Comparison of ENCODE assay signal across 23 mouse cellular contexts in genomic region chr12:16633235-16633634, GRCm38 (mm10). TPM values are rescaled to one million over a fixed set of nuclear protein-coding genes. Genes with fewer than 3 reads are reported as not detected.
A peak's percentile ranks its signal among the peaks of the same experiment; 100 is the strongest.
DNase-seq lines count a peak whose midpoint lies in the region; ATAC-seq and TF ChIP-seq lines count a peak whose summit lies in the region.
"Had no signal": no experiment of that assay in that cellular context is flagged by ENCODE, and none has a peak within 500 bp of the region (broad histone marks: within the 10 kb centered on the region; RNA-seq: fewer than 3 reads in every experiment).

No protein-coding gene starts in this region.

- H3K4me1 ChIP-seq in heart, postnatal 0 days (ENCODE audit: control insufficient read depth, insufficient read depth) = peaks cover 11% of the 10 kb centered on the region; the same call in 1 of the 2 replicates
- H3K4me1 ChIP-seq in heart, embryonic 12.5 days (replicated peaks) = no peaks in the 10 kb centered on the region
- H3K4me1 ChIP-seq in liver, embryonic 15.5 days (replicated peaks) = no peaks in the 10 kb centered on the region
- no peaks in the 10 kb centered on the region for H3K4me1 ChIP-seq in midbrain, embryonic 13.5 days (replicated peaks)
- H3K4me1 ChIP-seq in midbrain, embryonic 11.5 days (ENCODE audit: control insufficient read depth, insufficient read depth, low read length) = no peaks in the 10 kb centered on the region
- H3K4me1 ChIP-seq: forebrain, embryonic 15.5 days had no signal

- WGBS in heart, postnatal 0 days = 85% methylated on average over 6 of the region's 6 CpGs
- 76% methylated on average over 6 of the region's 6 CpGs for WGBS in heart, embryonic 12.5 days
- WGBS in liver, embryonic 15.5 days (ENCODE audit: insufficient replicate concordance) = 72% methylated on average over 6 of the region's 6 CpGs
- 91% methylated on average over 6 of the region's 6 CpGs for WGBS in midbrain, embryonic 13.5 days
- WGBS in midbrain, embryonic 11.5 days = 88% methylated on average over 6 of the region's 6 CpGs

- H3K9ac ChIP-seq in heart, postnatal 0 days (replicated peaks; ENCODE audit: low read depth, low read length) = no peak overlapping the region
- no peak overlapping the region for H3K9ac ChIP-seq in heart, embryonic 12.5 days
- H3K9ac ChIP-seq in liver, embryonic 15.5 days = no peak overlapping the region
- no peak overlapping the region for H3K9ac ChIP-seq in midbrain, embryonic 13.5 days (replicated peaks)
- H3K9ac ChIP-seq in midbrain, embryonic 11.5 days (ENCODE audit: low read length) = no peak overlapping the region
- H3K9ac ChIP-seq: embryonic facial prominence, embryonic 12.5 days; forebrain, embryonic 15.5 days; hindbrain, embryonic 14.5 days had no signal

- no peak overlapping the region for H3K27ac ChIP-seq in heart, postnatal 0 days (ENCODE audit: low read depth)
- H3K27ac ChIP-seq in heart, embryonic 12.5 days (ENCODE audit: poor library complexity, severe bottlenecking) = no peak overlapping the region
- no peak overlapping the region for H3K27ac ChIP-seq in liver, embryonic 15.5 days (replicated peaks)
- no peak overlapping the region for H3K27ac ChIP-seq in midbrain, embryonic 13.5 days
- no peak overlapping the region for H3K27ac ChIP-seq in midbrain, embryonic 11.5 days (ENCODE audit: low read depth, low read length)
- H3K27ac ChIP-seq: embryonic facial prominence, embryonic 12.5 days; forebrain, embryonic 15.5 days; hindbrain, embryonic 14.5 days had no signal

- TF ChIP-seq EP300 in heart, postnatal 0 days (IDR thresholded peaks at IDR 0.05; ENCODE audit: low read depth) = no peak

- peak; percentile 3 for DNase-seq in heart, postnatal 0 days (ENCODE audit: low spot score)
- DNase-seq in liver = no peak
- no peak for DNase-seq in midbrain, embryonic 11.5 days (ENCODE audit: low spot score, missing footprints)
- DNase-seq in lung, postnatal 36 days = peak; percentile 57
- DNase-seq in gastrocnemius, adult 18-20 months (ENCODE audit: low spot score) = no peak
- DNase-seq: adrenal gland, postnatal 14 days; cerebellum, adult 11-12 months; cerebellum, adult 9-10 months; cerebellum, postnatal 25 days; gastrocnemius, postnatal 25 days; heart, postnatal 14 days had no signal

- no peaks in the 10 kb centered on the region for H3K9me3 ChIP-seq in heart, postnatal 0 days (replicated peaks; ENCODE audit: control insufficient read depth, low read length)
- no peaks in the 10 kb centered on the region for H3K9me3 ChIP-seq in heart, embryonic 12.5 days (replicated peaks)
- H3K9me3 ChIP-seq in liver, embryonic 15.5 days (replicated peaks) = no peaks in the 10 kb centered on the region
- H3K9me3 ChIP-seq in midbrain, embryonic 13.5 days = no peaks in the 10 kb centered on the region
- H3K9me3 ChIP-seq in midbrain, embryonic 11.5 days (ENCODE audit: control insufficient read depth, low read length) = no peaks in the 10 kb centered on the region
- H3K9me3 ChIP-seq: embryonic facial prominence, embryonic 12.5 days; forebrain, embryonic 15.5 days had no signal

- no peak overlapping the region for H3K4me2 ChIP-seq in heart, postnatal 0 days (ENCODE audit: low read depth, low read length)
- no peak overlapping the region for H3K4me2 ChIP-seq in heart, embryonic 12.5 days
- no peak overlapping the region for H3K4me2 ChIP-seq in liver, embryonic 15.5 days
- no peak overlapping the region for H3K4me2 ChIP-seq in midbrain, embryonic 13.5 days (replicated peaks)
- H3K4me2 ChIP-seq in midbrain, embryonic 11.5 days = no peak overlapping the region
- H3K4me2 ChIP-seq: embryonic facial prominence, embryonic 12.5 days; forebrain, embryonic 15.5 days; hindbrain, embryonic 14.5 days had no signal

- no peak for TF ChIP-seq CTCF in heart, postnatal 0 days (IDR thresholded peaks at IDR 0.05; ENCODE audit: low read depth)

- no peak overlapping the region for H3K4me3 ChIP-seq in heart, postnatal 0 days (ENCODE audit: low read depth, low read length)
- no peak overlapping the region for H3K4me3 ChIP-seq in heart, embryonic 12.5 days
- no peak overlapping the region for H3K4me3 ChIP-seq in liver, embryonic 15.5 days (replicated peaks)
- no peak overlapping the region for H3K4me3 ChIP-seq in midbrain, embryonic 13.5 days (replicated peaks)
- H3K4me3 ChIP-seq in midbrain, embryonic 11.5 days (ENCODE audit: low read depth, low read length) = no peak overlapping the region
- H3K4me3 ChIP-seq: embryonic facial prominence, embryonic 12.5 days; forebrain, embryonic 15.5 days had no signal

- H3K27me3 ChIP-seq in heart, postnatal 0 days (ENCODE audit: control insufficient read depth, insufficient read depth, low read length) = no peaks in the 10 kb centered on the region
- H3K27me3 ChIP-seq in heart, embryonic 12.5 days (replicated peaks) = no peaks in the 10 kb centered on the region
- no peaks in the 10 kb centered on the region for H3K27me3 ChIP-seq in liver, embryonic 15.5 days
- H3K27me3 ChIP-seq in midbrain, embryonic 13.5 days = no peaks in the 10 kb centered on the region
- H3K27me3 ChIP-seq in midbrain, embryonic 11.5 days (ENCODE audit: control insufficient read depth, insufficient read depth, low read length) = no peaks in the 10 kb centered on the region
- H3K27me3 ChIP-seq: embryonic facial prominence, embryonic 12.5 days; forebrain, embryonic 15.5 days had no signal

- no peak for ATAC-seq in heart, postnatal 0 days (ENCODE audit: insufficient read depth, low read depth)
- no peak for ATAC-seq in heart, embryonic 12.5 days (ENCODE audit: insufficient number of reproducible peaks, low FRiP score)
- ATAC-seq in liver, embryonic 15.5 days (ENCODE audit: insufficient read depth) = peak; percentile 34; the same call in 1 of the 2 replicates
- ATAC-seq in midbrain, embryonic 13.5 days = 0 out of 2 replicates have a peak, but pooled peaks have one; percentile 4
- ATAC-seq in midbrain, embryonic 11.5 days (ENCODE audit: low FRiP score) = no peak
- ATAC-seq: activated CD4-positive, CD25-positive, alpha-beta regulatory T cell, adult 4 months had no signal

- H3K36me3 ChIP-seq in heart, postnatal 0 days (replicated peaks; ENCODE audit: control insufficient read depth, insufficient read depth, low read length) = no peaks in the 10 kb centered on the region
- no peaks in the 10 kb centered on the region for H3K36me3 ChIP-seq in heart, embryonic 12.5 days
- H3K36me3 ChIP-seq in liver, embryonic 15.5 days (replicated peaks) = no peaks in the 10 kb centered on the region
- no peaks in the 10 kb centered on the region for H3K36me3 ChIP-seq in midbrain, embryonic 13.5 days
- H3K36me3 ChIP-seq in midbrain, embryonic 11.5 days (ENCODE audit: control insufficient read depth, insufficient read depth, low read length) = no peaks in the 10 kb centered on the region
- H3K36me3 ChIP-seq: embryonic facial prominence, embryonic 12.5 days; forebrain, embryonic 15.5 days had no signal

RNA-seq across cellular contexts. Expression of gene Ntsr2, which starts 19.9 kb away (rescaled TPM):
- 0.38 TPM in 1 of 2 replicates, not detected in the other for total RNA-seq in heart, postnatal 0 days (2014; rRNA removed; ENCODE audit: low replicate concordance)
- 0.79 and 0.82 TPM in 2 replicates for polyA plus RNA-seq in heart, postnatal 0 days (2015; fragmentation: Nextera tagmentation; extraction: Ambion mirVana)
- polyA plus RNA-seq in heart, embryonic 12.5 days (2016; fragmentation: Nextera tagmentation; extraction: Ambion mirVana) = not detected in 2 replicates
- not detected in 2 replicates for polyA plus RNA-seq in liver, embryonic 15.5 days (2015; fragmentation: Nextera tagmentation; extraction: Ambion mirVana)
- polyA plus RNA-seq in midbrain, embryonic 13.5 days (2015; fragmentation: Nextera tagmentation; extraction: Ambion mirVana) = 0.21 and 0.22 TPM in 2 replicates
- polyA plus RNA-seq in midbrain, embryonic 11.5 days (2014; fragmentation: Nextera tagmentation; extraction: Ambion mirVana) = not detected in 2 replicates
- total RNA-seq in gastrocnemius, adult 18-20 months (2021) = 1 to 10 TPM; 2.6 TPM
- total RNA-seq: adrenal gland, postnatal 14 days; granulocyte monocyte progenitor cell, adult 5-6 weeks; hematopoietic stem cell, adult 5-6 weeks; MEL had no signal
- polyA plus RNA-seq: activated CD4-positive, CD25-positive, alpha-beta regulatory T cell, adult 4 months; C2C12; forebrain, embryonic 11.5 days had no signal

RNA-seq across cellular contexts. Expression of gene Lpin1, which starts 22.5 kb away (rescaled TPM):
- 16.9 and 24.8 TPM in 2 replicates for total RNA-seq in heart, postnatal 0 days (2014; rRNA removed; ENCODE audit: low replicate concordance)
- polyA plus RNA-seq in heart, postnatal 0 days (2015; fragmentation: Nextera tagmentation; extraction: Ambion mirVana) = 10.6 and 11.1 TPM in 2 replicates
- 6.5 and 6.9 TPM in 2 replicates for polyA plus RNA-seq in heart, embryonic 12.5 days (2016; fragmentation: Nextera tagmentation; extraction: Ambion mirVana)
- polyA plus RNA-seq in liver, embryonic 15.5 days (2015; fragmentation: Nextera tagmentation; extraction: Ambion mirVana) = 7.9 and 9.4 TPM in 2 replicates
- 22.0 and 22.8 TPM in 2 replicates for polyA plus RNA-seq in midbrain, embryonic 13.5 days (2015; fragmentation: Nextera tagmentation; extraction: Ambion mirVana)
- polyA plus RNA-seq in midbrain, embryonic 11.5 days (2014; fragmentation: Nextera tagmentation; extraction: Ambion mirVana) = 10.5 and 11.4 TPM in 2 replicates
- 100 to 1,000 TPM; 212 to 245 TPM for total RNA-seq in gastrocnemius, adult 18-20 months (2021)

Comparison
In these comparisons a context has a peak if more than half of its experiments do, and no peak if none do; other contexts are left out.
1. ATAC-seq: peak in liver, embryonic 15.5 days (single experiment) and midbrain, embryonic 13.5 days (single experiment); none in heart, postnatal 0 days (single experiment), heart, embryonic 12.5 days (single experiment) and midbrain, embryonic 11.5 days (single experiment).
2. DNase-seq: peak in heart, postnatal 0 days (single experiment) and lung, postnatal 36 days (single experiment); none in liver (single experiment), midbrain, embryonic 11.5 days (single experiment) and gastrocnemius, adult 18-20 months (single experiment).